8 mouse cellular contexts compared by ENCODE assay signal in genomic region chr7:126676207-126676606, GRCm38 (mm10). TPM values are rescaled to one million over a fixed set of nuclear protein-coding genes. Genes with fewer than 3 reads are reported as not detected.
DNase-seq lines count a peak whose midpoint lies in the region; ATAC-seq lines count a peak whose summit lies in the region.

Sult1a1 (minus strand) TSS chr7:126676432.

- peak within 1 kb of the TSS; percentile 15 for H3K27ac ChIP-seq in liver, embryonic 13.5 days
- no peak within 1 kb of the TSS for H3K27ac ChIP-seq in liver, embryonic 12.5 days
- H3K27ac ChIP-seq in embryonic facial prominence, embryonic 15.5 days (replicated peaks): peak within 1 kb of the TSS; percentile 55; the same call in 1 of the 2 replicates
- 0 out of 2 replicates have a peak within 1 kb of the TSS, but pooled peaks have one; percentile 7 for H3K27ac ChIP-seq in intestine, embryonic 16.5 days (ENCODE audit: low read length)

- H3K4me2 ChIP-seq in liver, embryonic 13.5 days: no peak within 1 kb of the TSS
- H3K4me2 ChIP-seq in liver, embryonic 12.5 days: no peak within 1 kb of the TSS
- H3K4me2 ChIP-seq in embryonic facial prominence, embryonic 15.5 days (replicated peaks): no peak within 1 kb of the TSS
- H3K4me2 ChIP-seq in intestine, embryonic 16.5 days (ENCODE audit: low read depth, low read length): no peak within 1 kb of the TSS

- H3K4me3 ChIP-seq in liver, embryonic 13.5 days (replicated peaks): no peak within 1 kb of the TSS
- H3K4me3 ChIP-seq in liver, embryonic 12.5 days: no peak within 1 kb of the TSS
- no peak within 1 kb of the TSS for H3K4me3 ChIP-seq in embryonic facial prominence, embryonic 15.5 days (replicated peaks)
- H3K4me3 ChIP-seq in intestine, embryonic 16.5 days (ENCODE audit: low read length): no peak within 1 kb of the TSS

- H3K27me3 ChIP-seq in liver, embryonic 13.5 days: no peaks in the 10 kb centered on the region
- no peaks in the 10 kb centered on the region for H3K27me3 ChIP-seq in liver, embryonic 12.5 days (replicated peaks)
- H3K27me3 ChIP-seq in embryonic facial prominence, embryonic 15.5 days: no peaks in the 10 kb centered on the region
- H3K27me3 ChIP-seq in intestine, embryonic 16.5 days (replicated peaks; ENCODE audit: control insufficient read depth, insufficient read depth, low read length): no peaks in the 10 kb centered on the region

- peaks cover 12% of the 10 kb centered on the region; the same call in 1 of the 2 replicates for H3K4me1 ChIP-seq in liver, embryonic 13.5 days (replicated peaks)
- H3K4me1 ChIP-seq in liver, embryonic 12.5 days: peaks cover 3% of the 10 kb centered on the region; the same call in 1 of the 2 replicates
- no peaks in the 10 kb centered on the region for H3K4me1 ChIP-seq in embryonic facial prominence, embryonic 15.5 days
- no peaks in the 10 kb centered on the region for H3K4me1 ChIP-seq in intestine, embryonic 16.5 days (ENCODE audit: control insufficient read depth, insufficient read depth, low read length)

- peaks cover 33% of the 10 kb centered on the region for H3K36me3 ChIP-seq in liver, embryonic 13.5 days
- peaks cover 65% of the 10 kb centered on the region for H3K36me3 ChIP-seq in liver, embryonic 12.5 days
- peaks cover 29% of the 10 kb centered on the region for H3K36me3 ChIP-seq in embryonic facial prominence, embryonic 15.5 days
- H3K36me3 ChIP-seq in intestine, embryonic 16.5 days (ENCODE audit: control insufficient read depth, insufficient read depth, low read length): peaks cover 9% of the 10 kb centered on the region; the same call in 1 of the 2 replicates

- DNase-seq in liver, embryonic 13.5 days: no peak
- peak; percentile 77 for DNase-seq in lung, postnatal 14 days
- DNase-seq in ovary, postnatal 14 days (ENCODE audit: low spot score): no peak
- no peak for DNase-seq in natural killer cell, adult 2 months (ENCODE audit: low spot score in 2 of 2)
- no peak for DNase-seq in embryo, embryonic 10 days (ENCODE audit: low spot score)

- 0 out of 2 replicates have a peak, but pooled peaks have one; percentile 24 for ATAC-seq in liver, embryonic 13.5 days (ENCODE audit: low read depth)
- no peak for ATAC-seq in liver, embryonic 12.5 days
- ATAC-seq in embryonic facial prominence, embryonic 15.5 days (ENCODE audit: insufficient number of reproducible peaks, low FRiP score, low TSS enrichment, low read depth): no peak
- ATAC-seq in intestine, embryonic 16.5 days: peak; percentile 22; the same call in 1 of the 2 replicates

- 81% methylated on average over 1 of the region's 1 CpGs for WGBS in liver, embryonic 13.5 days (ENCODE audit: insufficient replicate concordance)
- WGBS in liver, embryonic 12.5 days (ENCODE audit: insufficient replicate concordance): 70% methylated on average over 1 of the region's 1 CpGs
- 60% methylated on average over 1 of the region's 1 CpGs for WGBS in embryonic facial prominence, embryonic 15.5 days
- WGBS in intestine, embryonic 16.5 days: 64% methylated on average over 1 of the region's 1 CpGs

- H3K9ac ChIP-seq in liver, embryonic 13.5 days: no peak within 1 kb of the TSS
- no peak within 1 kb of the TSS for H3K9ac ChIP-seq in liver, embryonic 12.5 days
- no peak within 1 kb of the TSS for H3K9ac ChIP-seq in embryonic facial prominence, embryonic 15.5 days
- H3K9ac ChIP-seq in intestine, embryonic 16.5 days (ENCODE audit: low read depth, low read length): no peak within 1 kb of the TSS

- H3K9me3 ChIP-seq in liver, embryonic 13.5 days (replicated peaks): no peaks in the 10 kb centered on the region
- H3K9me3 ChIP-seq in liver, embryonic 12.5 days (replicated peaks): no peaks in the 10 kb centered on the region
- no peaks in the 10 kb centered on the region for H3K9me3 ChIP-seq in embryonic facial prominence, embryonic 15.5 days (replicated peaks)
- H3K9me3 ChIP-seq in intestine, embryonic 16.5 days (ENCODE audit: control insufficient read depth, low read length): no peaks in the 10 kb centered on the region

RNA-seq across cellular contexts. Expression of gene Sult1a1, which starts in this region (rescaled TPM):
- polyA plus RNA-seq in liver, embryonic 13.5 days (2015; fragmentation: Nextera tagmentation; extraction: Ambion mirVana): 1.8 and 2.0 TPM in 2 replicates
- polyA plus RNA-seq in liver, embryonic 12.5 days (2016; fragmentation: Nextera tagmentation; extraction: Ambion mirVana): 0.24 and 0.50 TPM in 2 replicates
- 10.0 and 12.2 TPM in 2 replicates for polyA plus RNA-seq in embryonic facial prominence, embryonic 15.5 days (2015; fragmentation: Nextera tagmentation; extraction: Ambion mirVana)
- 7.5 and 7.6 TPM in 2 replicates for polyA plus RNA-seq in intestine, embryonic 16.5 days (2015; fragmentation: Nextera tagmentation; extraction: Ambion mirVana)

Comparison
In these comparisons a context has a peak if more than half of its experiments do, and no peak if none do; other contexts are left out.
1. ATAC-seq: peak in liver, embryonic 13.5 days (single experiment) and intestine, embryonic 16.5 days (single experiment); none in liver, embryonic 12.5 days (single experiment) and embryonic facial prominence, embryonic 15.5 days (single experiment).